Mouse (Mus musculus) embryonic fibroblast, embryonic 13.5 days (primary cell): ENCODE measurements around the gene Wdr95.

Experiments used
- CTCF ChIP-seq: IDR thresholded peaks from 2 replicates; pipeline ENCODE4 v1.5.1; 2011; ENCODE audit warnings: mild to moderate bottlenecking, control low read depth, low read length, moderate library complexity, borderline replicate concordance; ENCODE audit not compliant: insufficient read depth
- POLR2A ChIP-seq: IDR thresholded peaks from 2 replicates; pipeline ENCODE4 v1.6.1; 2011; ENCODE audit warnings: low read depth, mild to moderate bottlenecking, control low read depth, low read length, moderate library complexity

- no peak for TF ChIP-seq CTCF
- TF ChIP-seq POLR2A = no peak
These were observed 7.7 kb upstream of the Wdr95 start for GRCm38 (mm10) chr5:149520806-149521205.
